In the genomic region with DNA sequence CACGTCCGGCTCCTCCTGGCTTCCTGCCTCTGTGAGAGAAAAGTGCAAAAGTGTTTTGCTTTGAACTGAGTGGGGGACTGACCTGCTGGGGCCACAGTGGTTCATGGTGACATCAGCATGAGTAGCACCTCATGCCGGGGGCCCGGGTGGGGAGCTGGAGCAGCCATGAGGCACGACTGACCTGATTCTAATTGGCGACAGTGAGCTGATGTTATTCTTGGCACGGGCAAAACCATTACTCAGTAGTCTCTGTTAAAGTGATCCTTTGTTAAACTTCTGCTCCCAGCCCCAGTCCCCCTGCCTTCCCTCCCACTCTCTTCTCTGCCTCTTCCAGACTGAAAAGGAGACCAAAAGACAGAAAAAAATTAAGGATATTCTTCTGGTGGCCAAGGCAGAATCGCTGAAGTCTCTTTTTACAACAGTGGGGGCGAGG, we compare ENCODE assay signal across 8 mouse cellular contexts.
DNase-seq lines count a peak whose midpoint lies in the region; ATAC-seq lines count a peak whose summit lies in the region.

No protein-coding gene starts in this region.

- peaks cover 14% of the 10 kb centered on the region for H3K36me3 ChIP-seq in hindbrain, embryonic 10.5 days
- peaks cover 8% of the 10 kb centered on the region for H3K36me3 ChIP-seq in limb, embryonic 12.5 days

- H3K9ac ChIP-seq in limb, embryonic 12.5 days (replicated peaks): no peak overlapping the region

- no peaks in the 10 kb centered on the region for H3K9me3 ChIP-seq in hindbrain, embryonic 10.5 days
- no peaks in the 10 kb centered on the region for H3K9me3 ChIP-seq in limb, embryonic 12.5 days

- peak; percentile 3 to 14 for DNase-seq in kidney, adult 8-10 months
- DNase-seq in kidney, adult 9 months: no peak
- peak; percentile 12 to 30 for DNase-seq in adrenal gland, postnatal 4 days (ENCODE audit: low spot score in 2 of 2)
- DNase-seq in frontal cortex, postnatal 36 days (ENCODE audit: low spot score in 2 of 2): peak; percentile 47 to 61
- peak; percentile 22 for DNase-seq in hindbrain, embryonic 10.5 days (ENCODE audit: low spot score)
- DNase-seq in skeletal muscle tissue, adult 2 months (ENCODE audit: low read depth, low spot score): peak; percentile 23
- no peak for DNase-seq in spleen, postnatal 36 days (ENCODE audit: low spot score in 2 of 2)

- no peaks in the 10 kb centered on the region for H3K27me3 ChIP-seq in hindbrain, embryonic 10.5 days (ENCODE audit: insufficient read depth, poor library complexity, severe bottlenecking)
- H3K27me3 ChIP-seq in limb, embryonic 12.5 days: no peaks in the 10 kb centered on the region

- peaks cover 9% of the 10 kb centered on the region; the same call in 1 of the 2 replicates for H3K4me1 ChIP-seq in hindbrain, embryonic 10.5 days (replicated peaks)
- H3K4me1 ChIP-seq in limb, embryonic 12.5 days (replicated peaks): peaks cover 16% of the 10 kb centered on the region

- H3K27ac ChIP-seq in hindbrain, embryonic 10.5 days: peak overlapping the region; percentile 62
- peak overlapping the region; percentile 94 for H3K27ac ChIP-seq in limb, embryonic 12.5 days

- WGBS in hindbrain, embryonic 10.5 days: 55% methylated on average over 9 of the region's 9 CpGs
- WGBS in limb, embryonic 12.5 days: 25% methylated on average over 9 of the region's 9 CpGs

- ATAC-seq in limb, embryonic 12.5 days (ENCODE audit: insufficient number of reproducible peaks, insufficient read depth, low FRiP score, low TSS enrichment, low read depth): peak; percentile 79

- no peak overlapping the region for H3K4me3 ChIP-seq in hindbrain, embryonic 10.5 days
- H3K4me3 ChIP-seq in limb, embryonic 12.5 days (replicated peaks): no peak overlapping the region

- H3K4me2 ChIP-seq in limb, embryonic 12.5 days: peak overlapping the region; percentile 25

Comparison
In these comparisons a context has a peak if more than half of its experiments do, and no peak if none do; other contexts are left out.
1. DNase-seq: peak in kidney, adult 8-10 months (2 of 2), adrenal gland, postnatal 4 days (2 of 2), frontal cortex, postnatal 36 days (2 of 2), hindbrain, embryonic 10.5 days (single experiment) and skeletal muscle tissue, adult 2 months (single experiment); none in kidney, adult 9 months (single experiment) and spleen, postnatal 36 days (0 of 2).